Mouse (Mus musculus) liver, postnatal 0 days (tissue): ENCODE data around the gene Rundc3a. TPM values are rescaled to one million over a fixed set of nuclear protein-coding genes. Genes with fewer than 3 reads are reported as not detected.
"Not testable (repeated sequence)": the region's sequence is repeated elsewhere in the genome, so short reads cannot be mapped to it uniquely, and the experiment has no call there.

Source experiments
- ATAC-seq: fragments of 200-750 bp; cut with Nextera tagmentation; 2 replicates; pipeline ENCODE4 v1.8.0; 2017; ENCODE audit warnings: mild to moderate bottlenecking, moderate library complexity
- DNase-seq: peaks from one replicate; pipeline ENCODE4 v3.0.0-alpha.2; 2016
- H3K27ac ChIP-seq: fragments of 300-500 bp; sonication (generic); 2 replicates; pipeline ENCODE4 v1.5.1; 2014; ENCODE audit warnings: antibody characterized with exemption, moderate library complexity, mild to moderate bottlenecking, low read depth
- H3K27me3 ChIP-seq: fragments of 300-500 bp; sonication (generic); 2 replicates; pipeline ENCODE4 v1.6.1; 2014; ENCODE audit warnings: low read length, control low read depth, mixed read lengths; ENCODE audit not compliant: insufficient read depth
- H3K36me3 ChIP-seq: fragments of 300-500 bp; sonication (generic); replicated peaks from 2 replicates; pipeline ENCODE4 v1.6.1; 2014; ENCODE audit warnings: mild to moderate bottlenecking, control low read depth, low read length, moderate library complexity, mixed read lengths; ENCODE audit not compliant: insufficient read depth
- H3K4me1 ChIP-seq: fragments of 300-500 bp; sonication (generic); 2 replicates; pipeline ENCODE4 v1.6.1; 2014; ENCODE audit warnings: antibody characterized with exemption, mild to moderate bottlenecking, control low read depth; ENCODE audit not compliant: insufficient read depth
- H3K4me2 ChIP-seq: fragments of 300-500 bp; sonication (generic); 2 replicates; pipeline ENCODE4 v1.6.1; 2014; ENCODE audit warnings: low read depth, mild to moderate bottlenecking, low read length, moderate library complexity, mixed read lengths
- H3K4me3 ChIP-seq: fragments of 300-500 bp; sonication (generic); 2 replicates; pipeline ENCODE4 v1.5.1; 2014; ENCODE audit warnings: low read depth, low read length
- H3K9ac ChIP-seq: fragments of 300-500 bp; sonication (generic); replicated peaks from 2 replicates; pipeline ENCODE4 v1.6.1; 2014; ENCODE audit warnings: mild to moderate bottlenecking, moderate library complexity
- H3K9me3 ChIP-seq: fragments of 300-500 bp; sonication (generic); 2 replicates; pipeline ENCODE4 v1.6.1; 2016; ENCODE audit warnings: mild to moderate bottlenecking, control low read depth, low read length, mixed read lengths
- CTCF ChIP-seq: sonication (generic); IDR thresholded peaks from 2 replicates; pipeline ENCODE4 v1.5.1; 2016; ENCODE audit warnings: antibody characterized with exemption, low read depth
- EP300 ChIP-seq: IDR thresholded peaks from 2 replicates; pipeline ENCODE4 v1.6.1; 2016; ENCODE audit warnings: antibody characterized with exemption, low read depth, mild to moderate bottlenecking
- WGBS: fragments of 180-500 bp; shearing (Covaris S2); extraction: QIAGEN DNeasy Blood & Tissue Kit; methylation state at CpG from one replicate; pipeline ENCODE4 v1.1.7; 2014; ENCODE audit not compliant: insufficient replicate concordance; 5-methylcytosine and 5-hydroxymethylcytosine counted together
- polyA plus RNA-seq: library from polyadenylated mRNA; unstranded; fragments of >200 nt; fragmentation: Nextera tagmentation; extraction: Ambion mirVana; gene quantifications from 2 replicates; pipeline ENCODE4 v1.2.1, GENCODE M21; 2015

Gene Rundc3a
- polyA plus RNA-seq, 1 experiment from 2014 or later = 1.8 TPM

GRCm38 (mm10) chr11:102408344-102408876, 15.2 kb downstream of the Rundc3a start:
- H3K4me1 ChIP-seq = peaks cover 35% of the 10 kb centered on the region
- peaks cover 20% of the 10 kb centered on the region for H3K36me3 ChIP-seq

GRCm38 (mm10) chr11:102408888-102409794, 15.9 kb downstream of the Rundc3a start:
- H3K4me1 ChIP-seq = peaks cover 35% of the 10 kb centered on the region
- no peak for TF ChIP-seq EP300
- TF ChIP-seq CTCF = no peak

More at GRCm38 (mm10) chr11:102408344-102408876, 15.2 kb downstream of the Rundc3a start:
- TF ChIP-seq EP300 (peak; percentile 79), CTCF (no peak)
- Histone ChIP-seq H3K4me2 (peak overlapping the region; percentile 82), H3K27me3 (no peaks in the 10 kb centered on the region), H3K27ac (peak overlapping the region; percentile 99), H3K9me3 (no peaks in the 10 kb centered on the region), H3K9ac (peak overlapping the region; percentile 100), H3K4me3 (peak overlapping the region; percentile 99)
- WGBS = under 1% methylated on average over 32 of the region's 32 CpGs
- peak; percentile 79 for ATAC-seq
- peak; percentile 97 for DNase-seq

GRCm38 (mm10) chr11:102409795-102410330, 16.7 kb downstream of the Rundc3a start:
- peak overlapping the region; percentile 99 for H3K27ac ChIP-seq
- H3K4me3 ChIP-seq = no peak overlapping the region
- 0 out of 2 replicates have a peak overlapping the region, but pooled peaks have one; percentile 3 for H3K9ac ChIP-seq
- 66% methylated on average over 3 of the region's 3 CpGs for WGBS
- DNase-seq = peak; percentile 38
- no peaks in the 10 kb centered on the region for H3K27me3 ChIP-seq
- TF ChIP-seq CTCF (no peak), EP300 (no peak)
- no peaks in the 10 kb centered on the region for H3K9me3 ChIP-seq
- peak overlapping the region; percentile 82 for H3K4me2 ChIP-seq
- peaks cover 6% of the 10 kb centered on the region; the same call in 1 of the 2 replicates for H3K36me3 ChIP-seq
- H3K4me1 ChIP-seq = peaks cover 31% of the 10 kb centered on the region
- no peak for ATAC-seq

More at GRCm38 (mm10) chr11:102408888-102409794, 15.9 kb downstream of the Rundc3a start:
- DNase-seq (peak; percentile 21), ATAC-seq (no peak)
- H3K27ac ChIP-seq = peak overlapping the region; percentile 99
- peak overlapping the region; percentile 99 for H3K4me3 ChIP-seq
- 41% methylated on average over 14 of the region's 15 CpGs for WGBS
- H3K27me3 ChIP-seq = no peaks in the 10 kb centered on the region
- H3K9me3 ChIP-seq = no peaks in the 10 kb centered on the region
- peak overlapping the region; percentile 82 for H3K4me2 ChIP-seq
- peak overlapping the region; percentile 56 for H3K9ac ChIP-seq
- H3K36me3 ChIP-seq = peaks cover 13% of the 10 kb centered on the region

GRCm38 (mm10) chr11:102410345-102410744, 17.1 kb downstream of the Rundc3a start:
- peaks cover 29% of the 10 kb centered on the region for H3K4me1 ChIP-seq
- H3K27ac ChIP-seq = peak overlapping the region; percentile 99
- not testable (repeated sequence) for H3K4me3 ChIP-seq, ATAC-seq, H3K36me3 ChIP-seq, H3K4me2 ChIP-seq, H3K27me3 ChIP-seq, H3K9ac ChIP-seq, DNase-seq, H3K9me3 ChIP-seq
- WGBS = 86% methylated on average over 3 of the region's 3 CpGs

- no peak overlapping the region for H3K9ac ChIP-seq
- 0 out of 2 replicates have a peak overlapping the region, but pooled peaks have one; percentile 24 for H3K4me2 ChIP-seq
- no peak for ATAC-seq
Measured at GRCm38 (mm10) chr11:102411061-102411460, 17.9 kb downstream of the Rundc3a start.

GRCm38 (mm10) chr11:102411704-102412103, 18.5 kb downstream of the Rundc3a start:
- Histone ChIP-seq H3K27ac (peak overlapping the region; percentile 46), H3K9me3 (no peaks in the 10 kb centered on the region), H3K36me3 (no peaks in the 10 kb centered on the region), H3K4me3 (no peak overlapping the region), H3K9ac (no peak overlapping the region), H3K27me3 (no peaks in the 10 kb centered on the region), H3K4me1 (peaks cover 22% of the 10 kb centered on the region), H3K4me2 (peak overlapping the region; percentile 24; the same call in 1 of the 2 replicates)
- DNase-seq (peak; percentile 94), ATAC-seq (no peak)
- WGBS = 8% methylated on average over 11 of the region's 11 CpGs
- TF ChIP-seq CTCF (peak; percentile 98), EP300 (no peak)

More at GRCm38 (mm10) chr11:102411061-102411460, 17.9 kb downstream of the Rundc3a start:
- Histone ChIP-seq H3K27me3 (no peaks in the 10 kb centered on the region), H3K4me3 (no peak overlapping the region), H3K27ac (peak overlapping the region; percentile 46), H3K36me3 (no peaks in the 10 kb centered on the region), H3K9me3 (no peaks in the 10 kb centered on the region), H3K4me1 (peaks cover 26% of the 10 kb centered on the region)
- DNase-seq = no peak
- WGBS = 72% methylated on average over 3 of the region's 3 CpGs
- TF ChIP-seq CTCF = no peak
